Mouse (Mus musculus) cerebral cortex, adult 2 months (tissue): ENCODE data around the gene Vmn2r15.

Experiments
- WGBS: fragments of 180-500 bp; shearing (Covaris S2); methylation state at CpG from one replicate; pipeline ENCODE4 v1.1.7; 2018; 5-methylcytosine and 5-hydroxymethylcytosine counted together

Gene Vmn2r15

DNA sequence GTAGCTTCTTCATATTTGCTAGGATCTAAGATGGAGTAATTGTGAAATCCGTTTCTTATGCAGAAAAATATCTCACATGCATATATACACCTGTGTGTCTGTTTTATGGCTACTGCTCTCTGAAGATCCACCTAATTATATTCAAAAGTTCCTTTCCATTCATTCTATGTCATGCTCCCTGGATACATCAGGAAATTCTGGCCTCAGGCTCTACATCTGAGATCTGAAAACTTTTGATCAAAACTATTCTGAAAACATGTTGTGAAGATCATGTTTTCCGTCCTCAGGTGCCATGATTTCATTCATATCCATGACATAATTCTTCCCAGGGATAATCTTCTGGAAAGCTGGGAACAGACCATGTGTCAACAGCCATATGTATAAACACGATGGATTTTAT, at the start of gene Vmn2r15:
Vmn2r15 (minus strand) TSS at position 101 of the 400 bp plus-strand sequence.
- 51% methylated on average over 3 of the region's 3 CpGs for WGBS

GRCm38 (mm10) chr5:109329862-109330261, 32.4 kb upstream of the Vmn2r15 start, which contains the start of gene Vmn2r16:
Gene Vmn2r16 (plus strand): TSS chr5:109330162.
- WGBS: 46% methylated on average over 2 of the region's 2 CpGs

DNA sequence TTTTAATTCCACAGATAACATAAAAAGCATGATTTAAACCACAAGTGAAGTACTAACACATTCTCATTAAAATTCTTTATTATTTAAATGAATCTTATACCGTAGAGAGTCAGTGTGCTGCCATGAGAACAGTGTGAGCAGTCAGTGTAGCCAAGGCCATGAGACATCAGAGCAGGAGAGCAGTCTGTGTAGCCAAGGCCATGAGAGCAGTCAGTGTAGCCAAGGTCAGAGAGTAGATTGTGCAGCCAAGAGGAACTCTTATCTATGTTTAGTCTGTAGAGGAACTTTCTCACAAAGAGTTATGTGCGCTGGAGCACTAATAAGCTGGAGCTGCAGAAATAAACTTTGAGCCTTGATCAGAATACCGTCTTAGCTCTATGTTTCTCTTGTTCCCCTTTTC, 2.8 kb downstream of the Vmn2r15 start:
- 89% methylated on average over 3 of the region's 3 CpGs for WGBS
